ENCODE assay signal across 3 mouse cellular contexts in genomic region chr16:33150875-33151274, GRCm38 (mm10). TPM values are rescaled to one million over a fixed set of nuclear protein-coding genes. Genes with fewer than 3 reads are reported as not detected.
DNase-seq lines count a peak whose midpoint lies in the region; TF ChIP-seq lines count a peak whose summit lies in the region.
"Not testable (repeated sequence)": the region's sequence is repeated elsewhere in the genome, so short reads cannot be mapped to it uniquely, and the experiment has no call there.

No protein-coding gene starts in this region.

- DNase-seq in MEL (ENCODE audit: low read depth, low spot score); layer of hippocampus, adult 2 months (ENCODE audit: low spot score in 2 of 2): not testable (repeated sequence)
- peak; percentile 78 for DNase-seq in heart, adult 11 months

- H3K79me2 ChIP-seq in MEL (ENCODE audit: control insufficient read depth, insufficient read depth, low read length, poor library complexity): not testable (repeated sequence)

- not testable (repeated sequence) for H3K9ac ChIP-seq in MEL (ENCODE audit: control insufficient read depth, low read depth, low read length, poor library complexity, severe bottlenecking)

- TF ChIP-seq RAD21 in MEL (IDR thresholded peaks at IDR 0.05; ENCODE audit: low read depth, low read length): not testable (repeated sequence)

- not testable (repeated sequence) for H3K4me1 ChIP-seq in MEL (ENCODE audit: control insufficient read depth in 1 of 2, insufficient read depth in 2 of 2, low read length in 2 of 2)

- not testable (repeated sequence) for H3K27me3 ChIP-seq in MEL (ENCODE audit: control insufficient read depth in 1 of 2, insufficient read depth in 2 of 2, low read length in 2 of 2)

- not testable (repeated sequence) for H3K36me3 ChIP-seq in MEL (ENCODE audit: control insufficient read depth in 1 of 2, insufficient read depth in 2 of 2, low read length in 2 of 2)

- TF ChIP-seq CTCF in MEL (IDR thresholded peaks at IDR 0.05 in 2 of 3, conservative IDR thresholded peaks at IDR 0.05 in 1 of 3; ENCODE audit: control insufficient read depth in 1 of 3, insufficient read depth in 1 of 3, low read depth in 2 of 3, low read length in 3 of 3, poor library complexity in 1 of 3, severe bottlenecking in 1 of 3); layer of hippocampus, adult 2 months (conservative IDR thresholded peaks at IDR 0.05): not testable (repeated sequence)

- TF ChIP-seq POLR2A in MEL (IDR thresholded peaks at IDR 0.05; ENCODE audit: control insufficient read depth in 1 of 2, insufficient read depth in 1 of 2, low read depth in 1 of 2, low read length in 2 of 2, poor library complexity in 1 of 2): not testable (repeated sequence)

- H3K9me3 ChIP-seq in MEL (replicated peaks; ENCODE audit: insufficient read depth, low read length): not testable (repeated sequence)

- not testable (repeated sequence) for TF ChIP-seq EP300 in MEL (IDR thresholded peaks at IDR 0.05; ENCODE audit: low read depth in 1 of 2, low read length in 2 of 2)

- not testable (repeated sequence) for H3K27ac ChIP-seq in MEL (ENCODE audit: control insufficient read depth, low read depth, low read length)
- H3K27ac ChIP-seq in layer of hippocampus, adult 2 months: peak overlapping the region; percentile 75; the same call in 1 of the 2 replicates

- H3K4me3 ChIP-seq in MEL (ENCODE audit: control insufficient read depth in 1 of 2, insufficient read depth in 1 of 2, low read depth in 2 of 2, low read length in 2 of 2); layer of hippocampus, adult 2 months: not testable (repeated sequence)

TF ChIP-seq in MEL, 35 proteins besides CTCF, POLR2A, EP300 and RAD21:
- peak; percentile 62 for TF ChIP-seq ZNF384 (IDR thresholded peaks at IDR 0.05; ENCODE audit: low read depth, low read length)

RNA-seq across cellular contexts. Expression of gene Osbpl11, which starts 34.0 kb away (rescaled TPM):
- total RNA-seq in MEL (2012; rRNA removed): 6.9 and 7.1 TPM in 2 replicates
- polyA plus RNA-seq in MEL (2012; ENCODE audit: insufficient read depth in 1 of 2, insufficient read length in 2 of 2, low read depth in 1 of 2, low replicate concordance in 2 of 2, missing spikeins in 1 of 2): 10 to 100 TPM in 1 of 2 experiments, not detected in 1; 10.3 TPM
- 10 to 100 TPM; 18.2 to 18.3 TPM for total RNA-seq in layer of hippocampus, adult 2 months (2021)
